Comparison of ENCODE assay signal across 30 mouse cellular contexts in genomic region chr12:11202476-11202875, GRCm38 (mm10). TPM values are rescaled to one million over a fixed set of nuclear protein-coding genes. Genes with fewer than 3 reads are reported as not detected.
"Had no signal": no experiment of that assay in that cellular context is flagged by ENCODE, and none has a peak within 500 bp of the region (broad histone marks: within the 10 kb centered on the region; RNA-seq: fewer than 3 reads in every experiment).

No protein-coding gene starts in this region.

- H3K4me1 ChIP-seq: limb, embryonic 10.5 days; liver, embryonic 12.5 days; liver, embryonic 15.5 days; neural tube, embryonic 12.5 days; neural tube, embryonic 15.5 days had no signal

- H3K27me3 ChIP-seq: limb, embryonic 13.5 days; liver, embryonic 12.5 days; liver, embryonic 15.5 days; lung, embryonic 15.5 days; neural tube, embryonic 12.5 days; neural tube, embryonic 15.5 days; stomach, embryonic 15.5 days had no signal

- H3K27ac ChIP-seq: kidney, postnatal 0 days; layer of hippocampus, adult 2 months; limb, embryonic 10.5 days; limb, embryonic 13.5 days; liver, embryonic 12.5 days; liver, embryonic 15.5 days; lung, embryonic 15.5 days; neural tube, embryonic 12.5 days; neural tube, embryonic 15.5 days; stomach, embryonic 15.5 days had no signal

- H3K9me3 ChIP-seq: limb, embryonic 10.5 days; limb, embryonic 13.5 days; liver, embryonic 12.5 days; liver, embryonic 15.5 days; lung, embryonic 15.5 days; neural tube, embryonic 12.5 days; neural tube, embryonic 15.5 days; stomach, embryonic 15.5 days had no signal

- ATAC-seq: liver, embryonic 12.5 days had no signal

- DNase-seq: kidney, postnatal 36 days; layer of hippocampus, adult 9-11 months; liver; lung, adult 18-20 months; lung, postnatal 10 days; lung, postnatal 36 days; midbrain, embryonic 14.5 days; right cerebral cortex, adult 18-20 months; right cerebral cortex, postnatal 14 days; right cerebral cortex, postnatal 4 days; spleen, adult 18-20 months; thymus, postnatal 25 days had no signal

- H3K4me2 ChIP-seq: limb, embryonic 13.5 days; liver, embryonic 12.5 days; liver, embryonic 15.5 days; lung, embryonic 15.5 days; midbrain, embryonic 11.5 days; neural tube, embryonic 12.5 days; neural tube, embryonic 15.5 days; stomach, embryonic 15.5 days had no signal

- H3K9ac ChIP-seq: limb, embryonic 13.5 days; liver, embryonic 12.5 days; liver, embryonic 15.5 days; lung, embryonic 15.5 days; neural tube, embryonic 12.5 days; neural tube, embryonic 15.5 days; stomach, embryonic 15.5 days had no signal

- H3K4me3 ChIP-seq: layer of hippocampus, adult 2 months; limb, embryonic 10.5 days; limb, embryonic 13.5 days; liver, embryonic 12.5 days; liver, embryonic 15.5 days; lung, embryonic 15.5 days; neural tube, embryonic 12.5 days; neural tube, embryonic 15.5 days; stomach, embryonic 15.5 days had no signal

- H3K36me3 ChIP-seq: limb, embryonic 10.5 days; limb, embryonic 13.5 days; liver, embryonic 12.5 days; liver, embryonic 15.5 days; lung, embryonic 15.5 days; neural tube, embryonic 12.5 days; neural tube, embryonic 15.5 days; stomach, embryonic 15.5 days had no signal

RNA-seq across cellular contexts. Expression of gene Msgn1, which starts 6.3 kb away (rescaled TPM):
- total RNA-seq: layer of hippocampus, adult 2 months; layer of hippocampus, postnatal 25 days; left cerebral cortex, adult 18-20 months; left cerebral cortex, postnatal 25 days; megakaryocyte-erythroid progenitor cell, adult 5-6 weeks; midbrain, postnatal 0 days had no signal
- polyA plus RNA-seq: kidney, embryonic 14.5 days; kidney, postnatal 0 days; limb, embryonic 10.5 days; limb, embryonic 13.5 days; liver, embryonic 12.5 days; liver, embryonic 15.5 days; lung, embryonic 15.5 days; midbrain, embryonic 11.5 days; midbrain, embryonic 14.5 days; midbrain, postnatal 0 days; neural tube, embryonic 12.5 days; neural tube, embryonic 15.5 days; stomach, embryonic 15.5 days; thymus, postnatal 0 days had no signal

RNA-seq across cellular contexts. Expression of gene Kcns3, which starts 51.6 kb away (rescaled TPM):
- total RNA-seq: megakaryocyte-erythroid progenitor cell, adult 5-6 weeks had no signal
